Mouse (Mus musculus) MN1 (cell line): ENCODE results near the gene Gm17482.
A peak's percentile ranks its signal among the peaks of the same experiment; 100 is the strongest.

Experiments used
- DNase-seq: peaks from one replicate; pipeline ENCODE4 v3.0.0-alpha.2; 2016; ENCODE audit warnings: low spot score

Gm17482 gene

GRCm38 (mm10) chr6:115291823-115292222, 64.7 kb downstream of the Gm17482 start:
- no peak for DNase-seq

DNA sequence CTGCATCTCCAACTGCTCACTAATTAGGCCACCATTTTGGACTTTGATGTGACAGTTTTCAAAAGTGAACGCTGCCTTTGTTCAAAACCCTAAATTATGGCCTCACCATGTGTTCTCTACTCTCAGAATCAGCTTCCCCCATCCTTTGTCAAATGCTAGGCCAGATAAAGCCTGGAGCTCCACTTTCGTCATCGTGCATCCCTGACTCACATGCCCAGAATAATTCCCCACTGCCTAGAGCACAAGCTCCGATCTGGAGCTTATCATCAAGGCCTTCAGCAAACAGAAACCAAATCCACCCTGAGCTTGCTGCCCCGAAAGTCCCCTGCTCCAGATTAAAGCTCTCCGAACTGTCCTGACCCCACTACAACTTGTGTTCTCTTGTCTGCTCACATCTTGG, 65.5 kb downstream of the Gm17482 start:
- DNase-seq = no peak

DNA sequence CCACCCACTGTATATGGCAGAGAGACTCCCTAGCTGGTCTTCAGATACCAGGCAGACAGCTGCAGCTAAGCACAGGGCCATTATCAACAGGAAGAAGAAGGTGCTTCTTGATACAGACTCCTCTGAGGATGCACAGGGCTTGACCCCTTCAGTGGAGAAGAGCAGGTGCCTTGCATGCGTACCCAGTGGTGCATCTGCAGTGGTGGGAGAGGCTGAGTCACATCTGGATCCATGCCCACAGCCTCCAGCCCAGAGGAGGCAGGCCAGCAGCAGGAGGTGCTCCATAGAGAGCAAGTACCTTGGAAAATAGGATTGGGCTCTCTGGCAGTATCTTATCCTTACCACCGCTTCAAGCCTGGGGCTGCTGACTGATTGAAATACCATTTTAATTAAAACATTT, 66.7 kb downstream of the Gm17482 start:
- peak; percentile 45 for DNase-seq

GRCm38 (mm10) chr6:115307134-115307533, 80.0 kb downstream of the Gm17482 start:
- no peak for DNase-seq
